Mouse (Mus musculus): ENCODE measurements at regions not wholly inside any gene's neighbourhood (a gene's known extent, or its start where the extent isn't known, plus 50 kb on each side); places are given as distances from the start of the nearest gene placed in this dataset.
A peak's percentile ranks its signal among the peaks of the same experiment; 100 is the strongest.

DNA sequence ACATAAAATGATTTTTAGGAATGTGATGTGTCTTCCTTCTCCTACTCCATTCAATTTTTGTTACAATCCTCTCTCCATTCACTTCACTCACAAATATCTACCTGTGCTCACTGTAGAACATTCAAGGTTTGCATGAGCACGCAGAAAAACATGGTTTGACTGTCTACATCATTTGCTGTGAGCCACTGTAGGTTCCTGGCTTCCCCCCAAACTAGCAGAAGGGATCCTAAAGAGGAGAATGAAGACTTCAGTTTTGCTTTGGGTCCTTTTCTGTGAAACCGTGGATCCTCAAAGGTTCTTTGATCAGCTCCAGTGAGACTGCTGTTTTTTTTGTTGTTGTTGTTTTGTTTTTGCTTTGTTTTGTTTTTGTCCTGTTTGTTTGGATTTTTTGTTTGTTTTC, 304.1 kb upstream of the Tecrl start:
- no peak for DNase-seq
- Histone ChIP-seq H3K9me3 (ENCODE audit: low read depth, low read length) (no peaks in the 10 kb centered on the region), H3K27me3 (ENCODE audit: insufficient read depth, low read length) (no peaks in the 10 kb centered on the region), H3K9ac (no peak overlapping the region), H3K36me3 (ENCODE audit: insufficient read depth) (no peaks in the 10 kb centered on the region), H3K4me3 (ENCODE audit: low read depth, low read length) (no peak overlapping the region), H3K4me1 (ENCODE audit: insufficient read depth) (no peaks in the 10 kb centered on the region), H3K27ac (ENCODE audit: low read depth) (no peak overlapping the region), H3K4me2 (no peak overlapping the region)
- no peak for ATAC-seq (ENCODE audit: insufficient read depth)
- WGBS: 68% methylated on average over 2 of the region's 2 CpGs
- no peak for TF ChIP-seq CTCF (IDR thresholded peaks at IDR 0.05; ENCODE audit: low read depth)

DNA sequence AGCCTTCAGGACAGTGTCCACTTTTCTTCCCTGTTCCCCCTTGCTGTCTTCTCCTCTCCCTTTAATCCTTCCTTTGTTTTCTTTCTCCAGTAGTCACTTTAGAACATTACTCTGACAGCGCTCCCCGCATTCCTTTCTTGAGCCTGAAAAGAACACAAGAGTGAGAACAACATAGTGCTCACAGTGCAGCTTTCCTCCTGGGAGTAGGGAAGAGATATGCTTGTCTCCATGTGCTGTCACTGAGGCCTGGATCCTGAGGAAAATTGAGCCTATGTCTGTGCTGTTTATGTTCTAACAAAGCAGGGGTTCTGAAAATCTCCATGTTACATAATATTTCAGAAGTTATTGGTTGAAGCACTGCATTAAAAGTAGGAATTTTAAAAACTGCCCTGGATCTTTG, 296.3 kb upstream of the Tecrl start:
- no peaks in the 10 kb centered on the region for H3K9me3 ChIP-seq (ENCODE audit: low read depth, low read length)
- H3K27me3 ChIP-seq (ENCODE audit: insufficient read depth, low read length): no peaks in the 10 kb centered on the region
- DNase-seq: no peak
- no peak for TF ChIP-seq CTCF (IDR thresholded peaks at IDR 0.05; ENCODE audit: low read depth)
- no peak overlapping the region for H3K27ac ChIP-seq (ENCODE audit: low read depth)
- no peak overlapping the region for H3K9ac ChIP-seq
- ATAC-seq (ENCODE audit: insufficient read depth): no peak
- H3K4me2 ChIP-seq: no peak overlapping the region
- 64% methylated on average over 2 of the region's 2 CpGs for WGBS
- H3K4me1 ChIP-seq (ENCODE audit: insufficient read depth): no peaks in the 10 kb centered on the region
- no peak overlapping the region for H3K4me3 ChIP-seq (ENCODE audit: low read depth, low read length)
- H3K36me3 ChIP-seq (ENCODE audit: insufficient read depth): no peaks in the 10 kb centered on the region

- TF ChIP-seq CTCF (IDR thresholded peaks at IDR 0.05; ENCODE audit: low read depth): no peak
- Histone ChIP-seq H3K27me3 (ENCODE audit: insufficient read depth, low read length) (no peaks in the 10 kb centered on the region), H3K4me3 (ENCODE audit: low read depth, low read length) (no peak overlapping the region), H3K4me1 (ENCODE audit: insufficient read depth) (no peaks in the 10 kb centered on the region), H3K4me2 (no peak overlapping the region), H3K27ac (ENCODE audit: low read depth) (no peak overlapping the region), H3K36me3 (ENCODE audit: insufficient read depth) (no peaks in the 10 kb centered on the region), H3K9ac (no peak overlapping the region), H3K9me3 (ENCODE audit: low read depth, low read length) (no peaks in the 10 kb centered on the region)
- DNase-seq (no peak), ATAC-seq (ENCODE audit: insufficient read depth) (no peak)
- WGBS: 77% methylated on average over 7 of the region's 7 CpGs
These were observed 267.8 kb upstream of the Tecrl start for GRCm38 (mm10) chr5:83622612-83623374.

DNA sequence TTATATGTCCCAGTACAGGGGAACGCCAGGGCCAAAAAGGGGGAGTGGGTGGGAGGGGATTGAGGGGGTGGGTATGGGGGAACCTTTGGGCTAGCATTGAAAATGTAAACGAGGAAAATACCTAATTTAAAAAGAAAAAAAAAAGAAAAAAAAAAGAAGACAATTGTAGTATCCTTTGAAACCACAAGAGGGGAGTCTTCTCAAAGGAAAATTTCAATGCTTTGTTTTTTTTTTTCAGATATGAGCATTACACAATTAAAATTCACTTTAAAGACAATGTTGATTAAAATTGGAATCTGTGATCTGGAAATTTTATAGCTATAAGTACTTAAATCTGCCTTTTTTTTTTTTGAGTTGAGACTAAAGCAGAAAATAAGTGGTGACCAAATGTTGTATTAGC, 255.8 kb upstream of the Tecrl start:
- Histone ChIP-seq H3K4me2 (no peak overlapping the region), H3K4me1 (ENCODE audit: insufficient read depth) (no peaks in the 10 kb centered on the region), H3K36me3 (ENCODE audit: insufficient read depth) (no peaks in the 10 kb centered on the region), H3K27ac (ENCODE audit: low read depth) (no peak overlapping the region), H3K9me3 (ENCODE audit: low read depth, low read length) (no peaks in the 10 kb centered on the region), H3K9ac (no peak overlapping the region), H3K27me3 (ENCODE audit: insufficient read depth, low read length) (no peaks in the 10 kb centered on the region), H3K4me3 (ENCODE audit: low read depth, low read length) (no peak overlapping the region)
- no peak for TF ChIP-seq CTCF (IDR thresholded peaks at IDR 0.05; ENCODE audit: low read depth)
- DNase-seq (peak; percentile 1), ATAC-seq (ENCODE audit: insufficient read depth) (no peak)
- 30% methylated on average over 2 of the region's 2 CpGs for WGBS

- no peaks in the 10 kb centered on the region for H3K9me3 ChIP-seq (ENCODE audit: low read depth, low read length)
- 75% methylated on average over 1 of the region's 1 CpGs for WGBS
- no peaks in the 10 kb centered on the region for H3K36me3 ChIP-seq (ENCODE audit: insufficient read depth)
- DNase-seq (no peak), ATAC-seq (ENCODE audit: insufficient read depth) (no peak)
- no peak for TF ChIP-seq CTCF (IDR thresholded peaks at IDR 0.05; ENCODE audit: low read depth)
- H3K4me3 ChIP-seq (ENCODE audit: low read depth, low read length): no peak overlapping the region
- H3K4me2 ChIP-seq: no peak overlapping the region
- H3K4me1 ChIP-seq (ENCODE audit: insufficient read depth): no peaks in the 10 kb centered on the region
- no peaks in the 10 kb centered on the region for H3K27me3 ChIP-seq (ENCODE audit: insufficient read depth, low read length)
- no peak overlapping the region for H3K27ac ChIP-seq (ENCODE audit: low read depth)
- no peak overlapping the region for H3K9ac ChIP-seq
These were observed 238.3 kb upstream of the Tecrl start for GRCm38 (mm10) chr5:83593289-83593610.

DNA sequence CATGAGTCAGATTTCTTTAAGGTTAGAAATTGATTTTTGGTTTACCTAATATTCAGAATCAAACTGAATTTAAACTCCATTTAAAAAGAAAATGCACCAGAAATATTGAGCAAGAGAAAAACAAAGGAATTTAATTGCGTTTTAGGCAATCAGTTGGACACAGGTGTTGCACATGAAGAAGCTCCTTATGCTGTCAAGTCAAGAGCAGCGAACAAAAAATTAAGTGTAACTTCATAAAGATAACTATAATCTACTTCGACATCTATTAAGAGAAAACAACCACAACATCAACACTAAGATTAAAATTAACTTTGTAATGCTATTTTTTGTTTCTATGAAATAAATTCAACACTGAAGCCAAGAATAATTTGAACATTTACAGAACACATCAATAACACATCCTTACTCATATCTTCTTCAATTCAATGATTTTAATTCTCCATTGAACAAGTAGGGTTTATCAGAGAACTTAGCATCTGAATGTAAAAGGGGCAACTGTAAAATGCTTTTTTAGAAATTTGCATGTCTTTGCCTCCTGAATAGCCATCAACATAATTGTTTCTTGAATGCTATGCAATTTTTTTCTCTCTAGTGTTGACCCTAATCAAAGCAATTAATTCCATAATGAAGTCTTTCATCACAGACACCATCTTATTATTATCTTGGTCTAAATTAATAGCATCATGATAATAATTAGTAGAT, 237.7 kb upstream of the Tecrl start:
- Histone ChIP-seq H3K4me1 (ENCODE audit: insufficient read depth) (no peaks in the 10 kb centered on the region), H3K27ac (ENCODE audit: low read depth) (no peak overlapping the region), H3K4me2 (no peak overlapping the region), H3K9ac (no peak overlapping the region), H3K27me3 (ENCODE audit: insufficient read depth, low read length) (no peaks in the 10 kb centered on the region), H3K4me3 (ENCODE audit: low read depth, low read length) (no peak overlapping the region), H3K36me3 (ENCODE audit: insufficient read depth) (no peaks in the 10 kb centered on the region), H3K9me3 (ENCODE audit: low read depth, low read length) (no peaks in the 10 kb centered on the region)
- DNase-seq (no peak), ATAC-seq (ENCODE audit: insufficient read depth) (no peak)
- WGBS: 78% methylated on average over 3 of the region's 3 CpGs
- no peak for TF ChIP-seq CTCF (IDR thresholded peaks at IDR 0.05; ENCODE audit: low read depth)

Measured in lung, embryonic 14.5 days (tissue).